Comparison of ENCODE assay signal across 22 mouse cellular contexts in the genomic region with DNA sequence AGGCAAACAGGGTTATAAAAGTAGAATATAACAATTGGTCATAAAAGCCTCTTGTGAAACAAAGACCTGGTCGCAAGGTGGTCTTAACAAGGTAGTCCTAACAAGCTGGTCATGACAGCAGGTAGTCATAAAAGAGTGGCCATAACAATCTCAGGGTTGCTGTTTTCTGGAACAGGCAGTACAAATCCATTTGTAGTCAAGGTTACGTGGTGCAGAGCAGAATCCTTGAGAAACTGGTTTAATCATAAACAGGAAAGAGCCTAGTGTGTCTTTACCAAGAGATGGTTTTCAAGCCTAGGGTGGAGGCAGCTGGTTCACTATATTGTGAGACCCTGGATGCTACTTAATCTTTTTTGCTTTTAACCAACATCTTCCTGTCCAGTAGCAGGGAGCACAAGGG. TPM values are rescaled to one million over a fixed set of nuclear protein-coding genes. Genes with fewer than 3 reads are reported as not detected.
DNase-seq lines count a peak whose midpoint lies in the region; ATAC-seq lines count a peak whose summit lies in the region.
"Had no signal": no experiment of that assay in that cellular context is flagged by ENCODE, and none has a peak within 500 bp of the region (broad histone marks: within the 10 kb centered on the region; RNA-seq: fewer than 3 reads in every experiment).

No protein-coding gene starts in this region.

- H3K4me1 ChIP-seq in limb, embryonic 13.5 days = peaks cover 11% of the 10 kb centered on the region
- peaks cover 25% of the 10 kb centered on the region for H3K4me1 ChIP-seq in limb, embryonic 10.5 days
- H3K4me1 ChIP-seq in intestine, embryonic 16.5 days (ENCODE audit: control insufficient read depth, insufficient read depth, low read length) = peaks cover 30% of the 10 kb centered on the region
- H3K4me1 ChIP-seq in forebrain, embryonic 13.5 days = peaks cover 2% of the 10 kb centered on the region; the same call in 1 of the 2 replicates
- H3K4me1 ChIP-seq: hindbrain, embryonic 12.5 days had no signal

- no peaks in the 10 kb centered on the region for H3K36me3 ChIP-seq in limb, embryonic 13.5 days
- no peaks in the 10 kb centered on the region for H3K36me3 ChIP-seq in limb, embryonic 10.5 days
- no peaks in the 10 kb centered on the region for H3K36me3 ChIP-seq in intestine, embryonic 16.5 days (ENCODE audit: control insufficient read depth, insufficient read depth, low read length)
- H3K36me3 ChIP-seq in forebrain, embryonic 13.5 days (ENCODE audit: poor library complexity, severe bottlenecking) = no peaks in the 10 kb centered on the region
- H3K36me3 ChIP-seq: embryonic facial prominence, embryonic 15.5 days; forebrain, embryonic 10.5 days; forebrain, embryonic 15.5 days; heart, embryonic 10.5 days; hindbrain, embryonic 12.5 days had no signal

- H3K27ac ChIP-seq in limb, embryonic 13.5 days = no peak overlapping the region
- H3K27ac ChIP-seq in limb, embryonic 10.5 days = no peak overlapping the region
- peak overlapping the region; percentile 46 for H3K27ac ChIP-seq in intestine, embryonic 16.5 days (ENCODE audit: low read length)
- H3K27ac ChIP-seq in forebrain, embryonic 13.5 days = no peak overlapping the region
- H3K27ac ChIP-seq: embryonic facial prominence, embryonic 15.5 days; forebrain, embryonic 10.5 days; forebrain, embryonic 15.5 days; heart, embryonic 10.5 days; hindbrain, embryonic 12.5 days had no signal

- no peak overlapping the region for H3K4me3 ChIP-seq in limb, embryonic 13.5 days
- no peak overlapping the region for H3K4me3 ChIP-seq in limb, embryonic 10.5 days
- no peak overlapping the region for H3K4me3 ChIP-seq in intestine, embryonic 16.5 days (ENCODE audit: low read length)
- no peak overlapping the region for H3K4me3 ChIP-seq in forebrain, embryonic 13.5 days
- H3K4me3 ChIP-seq: embryonic facial prominence, embryonic 15.5 days; erythroblast, embryonic 14.5 days; forebrain, embryonic 10.5 days; forebrain, embryonic 15.5 days; heart, embryonic 10.5 days; hindbrain, embryonic 12.5 days had no signal

- peak; percentile 32; the same call in 1 of the 2 replicates for ATAC-seq in limb, embryonic 13.5 days (ENCODE audit: low FRiP score, low read depth)
- peak; percentile 51 for ATAC-seq in intestine, embryonic 16.5 days
- no peak for ATAC-seq in forebrain, embryonic 13.5 days
- ATAC-seq: forebrain, embryonic 15.5 days; hindbrain, embryonic 16.5 days had no signal

- WGBS in limb, embryonic 13.5 days = 28% methylated on average over 2 of the region's 2 CpGs
- WGBS in limb, embryonic 10.5 days = 80% methylated on average over 2 of the region's 2 CpGs
- 47% methylated on average over 2 of the region's 2 CpGs for WGBS in intestine, embryonic 16.5 days
- 93% methylated on average over 2 of the region's 2 CpGs for WGBS in forebrain, embryonic 13.5 days

- peak; percentile 52 for DNase-seq in kidney, adult 9 months
- DNase-seq in kidney, adult 18-20 months = no peak
- no peak for DNase-seq in limb, embryonic 10.5 days (ENCODE audit: low spot score)
- no peak for DNase-seq in Muller cell, postnatal 12 days (ENCODE audit: inconsistent ontology term)
- DNase-seq: adrenal gland, postnatal 36 days; cerebellum, adult 2 months; cerebellum, postnatal 10 days; embryo, embryonic 11 days; gastrocnemius, postnatal 10 days; heart, adult 18-20 months; heart, postnatal 10 days; heart, postnatal 4 days had no signal

- H3K4me2 ChIP-seq in limb, embryonic 13.5 days (replicated peaks) = no peak overlapping the region
- no peak overlapping the region for H3K4me2 ChIP-seq in intestine, embryonic 16.5 days (ENCODE audit: low read depth, low read length)
- H3K4me2 ChIP-seq in forebrain, embryonic 13.5 days = no peak overlapping the region
- H3K4me2 ChIP-seq: embryonic facial prominence, embryonic 15.5 days; forebrain, embryonic 15.5 days; hindbrain, embryonic 12.5 days had no signal

- H3K9ac ChIP-seq in limb, embryonic 13.5 days = no peak overlapping the region
- no peak overlapping the region for H3K9ac ChIP-seq in intestine, embryonic 16.5 days (ENCODE audit: low read depth, low read length)
- H3K9ac ChIP-seq in forebrain, embryonic 13.5 days = no peak overlapping the region
- H3K9ac ChIP-seq: embryonic facial prominence, embryonic 15.5 days; forebrain, embryonic 15.5 days; hindbrain, embryonic 12.5 days had no signal

- H3K27me3 ChIP-seq in limb, embryonic 13.5 days = no peaks in the 10 kb centered on the region
- no peaks in the 10 kb centered on the region for H3K27me3 ChIP-seq in limb, embryonic 10.5 days (ENCODE audit: low read depth, poor library complexity, severe bottlenecking)
- H3K27me3 ChIP-seq in intestine, embryonic 16.5 days (replicated peaks; ENCODE audit: control insufficient read depth, insufficient read depth, low read length) = no peaks in the 10 kb centered on the region
- H3K27me3 ChIP-seq in forebrain, embryonic 13.5 days = no peaks in the 10 kb centered on the region
- H3K27me3 ChIP-seq: embryonic facial prominence, embryonic 15.5 days; forebrain, embryonic 15.5 days; hindbrain, embryonic 12.5 days had no signal

- H3K9me3 ChIP-seq in limb, embryonic 13.5 days = no peaks in the 10 kb centered on the region
- H3K9me3 ChIP-seq in limb, embryonic 10.5 days (replicated peaks) = no peaks in the 10 kb centered on the region
- H3K9me3 ChIP-seq in intestine, embryonic 16.5 days (ENCODE audit: control insufficient read depth, low read length) = no peaks in the 10 kb centered on the region
- H3K9me3 ChIP-seq in forebrain, embryonic 13.5 days (replicated peaks) = no peaks in the 10 kb centered on the region
- H3K9me3 ChIP-seq: embryonic facial prominence, embryonic 15.5 days; forebrain, embryonic 10.5 days; forebrain, embryonic 15.5 days; heart, embryonic 10.5 days; hindbrain, embryonic 12.5 days had no signal

RNA-seq across cellular contexts. Expression of gene Sowahc, which starts 45.5 kb away (rescaled TPM):
- 14.1 and 15.6 TPM in 2 replicates for polyA plus RNA-seq in limb, embryonic 13.5 days (2015; fragmentation: Nextera tagmentation; extraction: Ambion mirVana)
- 11.1 and 12.1 TPM in 2 replicates for polyA plus RNA-seq in limb, embryonic 10.5 days (2016; fragmentation: Nextera tagmentation; extraction: Ambion mirVana)
- 11.2 and 11.7 TPM in 2 replicates for polyA plus RNA-seq in intestine, embryonic 16.5 days (2015; fragmentation: Nextera tagmentation; extraction: Ambion mirVana)
- 12.9 and 15.1 TPM in 2 replicates for polyA plus RNA-seq in forebrain, embryonic 13.5 days (2015; fragmentation: Nextera tagmentation; extraction: Ambion mirVana)
- polyA plus RNA-seq: erythroblast, embryonic 14.5 days had no signal

RNA-seq across cellular contexts. Expression of gene Sept10, which starts 45.6 kb away (rescaled TPM):
- 46.4 and 49.6 TPM in 2 replicates for polyA plus RNA-seq in limb, embryonic 13.5 days (2015; fragmentation: Nextera tagmentation; extraction: Ambion mirVana)
- 45.0 and 45.4 TPM in 2 replicates for polyA plus RNA-seq in limb, embryonic 10.5 days (2016; fragmentation: Nextera tagmentation; extraction: Ambion mirVana)
- 24.6 and 25.6 TPM in 2 replicates for polyA plus RNA-seq in intestine, embryonic 16.5 days (2015; fragmentation: Nextera tagmentation; extraction: Ambion mirVana)
- polyA plus RNA-seq in forebrain, embryonic 13.5 days (2015; fragmentation: Nextera tagmentation; extraction: Ambion mirVana) = 33.3 and 34.0 TPM in 2 replicates
- polyA plus RNA-seq: erythroblast, embryonic 14.5 days had no signal

RNA-seq across cellular contexts. Expression of gene P4ha1, which starts 55.8 kb away (rescaled TPM):
- polyA plus RNA-seq in limb, embryonic 13.5 days (2015; fragmentation: Nextera tagmentation; extraction: Ambion mirVana) = 99.0 and 116 TPM in 2 replicates
- polyA plus RNA-seq in limb, embryonic 10.5 days (2016; fragmentation: Nextera tagmentation; extraction: Ambion mirVana) = 53.3 and 53.6 TPM in 2 replicates
- polyA plus RNA-seq in intestine, embryonic 16.5 days (2015; fragmentation: Nextera tagmentation; extraction: Ambion mirVana) = 66.0 and 69.4 TPM in 2 replicates
- 25.9 and 26.9 TPM in 2 replicates for polyA plus RNA-seq in forebrain, embryonic 13.5 days (2015; fragmentation: Nextera tagmentation; extraction: Ambion mirVana)
